Mouse (Mus musculus) limb, embryonic 13.5 days (tissue): ENCODE results near the gene Nsun6. TPM values are rescaled to one million over a fixed set of nuclear protein-coding genes. Genes with fewer than 3 reads are reported as not detected.

Experiments used
- ATAC-seq: fragments of 200-750 bp; cut with Nextera tagmentation; 2 replicates; pipeline ENCODE4 v1.8.0; 2017; ENCODE audit warnings: low read depth, moderate number of reproducible peaks, moderate TSS enrichment; ENCODE audit not compliant: low FRiP score
- H3K27ac ChIP-seq: fragments of 300-500 bp; sonication (generic); 2 replicates; pipeline ENCODE4 v1.5.1; 2015; ENCODE audit warnings: inconsistent platforms, mild to moderate bottlenecking, moderate library complexity
- H3K27me3 ChIP-seq: fragments of 300-500 bp; sonication (generic); 2 replicates; pipeline ENCODE4 v1.6.1; 2015; ENCODE audit warnings: mild to moderate bottlenecking, inconsistent platforms
- H3K36me3 ChIP-seq: fragments of 300-500 bp; sonication (generic); 2 replicates; pipeline ENCODE4 v1.6.1; 2015; ENCODE audit warnings: inconsistent platforms, mild to moderate bottlenecking, moderate library complexity
- H3K4me1 ChIP-seq: fragments of 300-500 bp; sonication (generic); 2 replicates; pipeline ENCODE4 v1.6.1; 2015; ENCODE audit warnings: inconsistent platforms
- H3K4me2 ChIP-seq: fragments of 300-500 bp; sonication (generic); replicated peaks from 2 replicates; pipeline ENCODE4 v1.6.1; 2015; ENCODE audit warnings: inconsistent platforms, mild to moderate bottlenecking, moderate library complexity
- H3K4me3 ChIP-seq: fragments of 300-500 bp; sonication (generic); 2 replicates; pipeline ENCODE4 v1.5.1; 2015; ENCODE audit warnings: moderate library complexity, mild to moderate bottlenecking, inconsistent platforms
- H3K9ac ChIP-seq: fragments of 300-500 bp; sonication (generic); 2 replicates; pipeline ENCODE4 v1.6.1; 2015; ENCODE audit warnings: mild to moderate bottlenecking, inconsistent platforms
- H3K9me3 ChIP-seq: fragments of 300-500 bp; sonication (generic); 2 replicates; pipeline ENCODE4 v1.6.1; 2016; ENCODE audit warnings: inconsistent platforms
- WGBS: fragments of 180-500 bp; shearing (Covaris S2); methylation state at CpG from one replicate; pipeline ENCODE4 v1.1.7; 2015; 5-methylcytosine and 5-hydroxymethylcytosine counted together
- polyA plus RNA-seq: library from polyadenylated mRNA; unstranded; fragments of >200 nt; fragmentation: Nextera tagmentation; extraction: Ambion mirVana; gene quantifications from 2 replicates; pipeline ENCODE4 v1.2.1, GENCODE M21; 2015

The Nsun6 gene
- polyA plus RNA-seq, 1 experiment from 2014 or later, result 13.6 TPM

- ATAC-seq, result no peak; the same call in 1 of the 2 replicates
- Histone ChIP-seq H3K4me2 (peak overlapping the region; percentile 67), H3K36me3 (no peaks in the 10 kb centered on the region), H3K27me3 (no peaks in the 10 kb centered on the region), H3K4me1 (peaks cover 31% of the 10 kb centered on the region), H3K27ac (peak overlapping the region; percentile 84), H3K9ac (peak overlapping the region; percentile 80), H3K4me3 (peak overlapping the region; percentile 79), H3K9me3 (no peaks in the 10 kb centered on the region)
- WGBS, result 17% methylated on average over 10 of the region's 10 CpGs
Observed at GRCm38 (mm10) chr2:15054496-15054895, 373 bp downstream of the Nsun6 start.

GRCm38 (mm10) chr2:15049117-15049873, 5.6 kb downstream of the Nsun6 start, which contains the start of gene Arl5b:
TSS of gene Arl5b (plus strand) at chr2:15049395.
- WGBS, result 8% methylated on average over 20 of the region's 20 CpGs
- H3K9me3 ChIP-seq, result no peaks in the 10 kb centered on the region
- H3K27ac ChIP-seq, result no peak within 1 kb of the TSS

GRCm38 (mm10) chr2:15040326-15040725, 14.5 kb downstream of the Nsun6 start:
- no peak for ATAC-seq
- H3K4me3 ChIP-seq, result no peak overlapping the region
- H3K36me3 ChIP-seq, result peaks cover 15% of the 10 kb centered on the region
- no peaks in the 10 kb centered on the region for H3K4me1 ChIP-seq
- no peak overlapping the region for H3K9ac ChIP-seq
- no peak overlapping the region for H3K4me2 ChIP-seq
- 70% methylated on average over 5 of the region's 5 CpGs for WGBS
- H3K27me3 ChIP-seq, result no peaks in the 10 kb centered on the region
- H3K27ac ChIP-seq, result no peak overlapping the region
- H3K9me3 ChIP-seq, result no peaks in the 10 kb centered on the region

More at GRCm38 (mm10) chr2:15049117-15049873, 5.6 kb downstream of the Nsun6 start, which contains the start of gene Arl5b:
- ATAC-seq, result peak; percentile 97
- peaks cover 11% of the 10 kb centered on the region; the same call in 1 of the 2 replicates for H3K4me1 ChIP-seq
- peak within 1 kb of the TSS; percentile 73 for H3K9ac ChIP-seq
- H3K27me3 ChIP-seq, result no peaks in the 10 kb centered on the region
- H3K4me2 ChIP-seq, result peak within 1 kb of the TSS; percentile 59
- no peaks in the 10 kb centered on the region for H3K36me3 ChIP-seq
- H3K4me3 ChIP-seq, result peak within 1 kb of the TSS; percentile 68

- 83% methylated on average over 6 of the region's 6 CpGs for WGBS
- Histone ChIP-seq H3K9me3 (no peaks in the 10 kb centered on the region), H3K9ac (no peak overlapping the region), H3K27ac (no peak overlapping the region), H3K4me3 (no peak overlapping the region), H3K27me3 (no peaks in the 10 kb centered on the region), H3K4me2 (no peak overlapping the region), H3K4me1 (no peaks in the 10 kb centered on the region), H3K36me3 (peaks cover 15% of the 10 kb centered on the region)
- no peak for ATAC-seq
Observed at GRCm38 (mm10) chr2:15038705-15039104, 16.2 kb downstream of the Nsun6 start.

- peaks cover 11% of the 10 kb centered on the region for H3K36me3 ChIP-seq
- no peak overlapping the region for H3K9ac ChIP-seq
- ATAC-seq, result no peak
- no peak overlapping the region for H3K4me2 ChIP-seq
- H3K4me1 ChIP-seq, result no peaks in the 10 kb centered on the region
- WGBS, result 76% methylated on average over 1 of the region's 1 CpGs
- no peaks in the 10 kb centered on the region for H3K9me3 ChIP-seq
- no peak overlapping the region for H3K4me3 ChIP-seq
- no peak overlapping the region for H3K27ac ChIP-seq
- H3K27me3 ChIP-seq, result no peaks in the 10 kb centered on the region
Observed at GRCm38 (mm10) chr2:15027816-15028215, 27.1 kb downstream of the Nsun6 start.

- H3K27ac ChIP-seq, result no peak overlapping the region
Observed at GRCm38 (mm10) chr2:15026817-15027216, 28.1 kb downstream of the Nsun6 start.

GRCm38 (mm10) chr2:15008072-15008471, 46.8 kb downstream of the Nsun6 start:
- Histone ChIP-seq H3K4me1 (no peaks in the 10 kb centered on the region), H3K4me2 (no peak overlapping the region), H3K4me3 (no peak overlapping the region), H3K27me3 (no peaks in the 10 kb centered on the region), H3K36me3 (peaks cover 22% of the 10 kb centered on the region), H3K9me3 (no peaks in the 10 kb centered on the region), H3K27ac (no peak overlapping the region), H3K9ac (no peak overlapping the region)
- 90% methylated on average over 1 of the region's 1 CpGs for WGBS
- no peak for ATAC-seq

More at GRCm38 (mm10) chr2:15026817-15027216, 28.1 kb downstream of the Nsun6 start:
- Histone ChIP-seq H3K4me2 (no peak overlapping the region), H3K9me3 (no peaks in the 10 kb centered on the region), H3K4me1 (no peaks in the 10 kb centered on the region), H3K27me3 (no peaks in the 10 kb centered on the region), H3K36me3 (peaks cover 9% of the 10 kb centered on the region), H3K9ac (no peak overlapping the region), H3K4me3 (no peak overlapping the region)
- 83% methylated on average over 3 of the region's 3 CpGs for WGBS
- no peak for ATAC-seq

GRCm38 (mm10) chr2:15007531-15007930, 47.3 kb downstream of the Nsun6 start:
- H3K36me3 ChIP-seq, result peaks cover 22% of the 10 kb centered on the region
- WGBS, result 81% methylated on average over 3 of the region's 3 CpGs
- no peak overlapping the region for H3K4me2 ChIP-seq
- no peak overlapping the region for H3K27ac ChIP-seq
- H3K27me3 ChIP-seq, result no peaks in the 10 kb centered on the region
- H3K9ac ChIP-seq, result no peak overlapping the region
- ATAC-seq, result no peak
- H3K4me3 ChIP-seq, result no peak overlapping the region
- H3K9me3 ChIP-seq, result no peaks in the 10 kb centered on the region
- no peaks in the 10 kb centered on the region for H3K4me1 ChIP-seq

- H3K9ac ChIP-seq, result no peak overlapping the region
- H3K27ac ChIP-seq, result no peak overlapping the region
- H3K36me3 ChIP-seq, result peaks cover 12% of the 10 kb centered on the region
- H3K27me3 ChIP-seq, result no peaks in the 10 kb centered on the region
- no peaks in the 10 kb centered on the region for H3K4me1 ChIP-seq
- no peak for ATAC-seq
- H3K4me2 ChIP-seq, result no peak overlapping the region
- H3K9me3 ChIP-seq, result no peaks in the 10 kb centered on the region
- H3K4me3 ChIP-seq, result no peak overlapping the region
- WGBS, result 83% methylated on average over 5 of the region's 5 CpGs
Observed at GRCm38 (mm10) chr2:14997836-14998235, 57.0 kb downstream of the Nsun6 start.

- H3K9ac ChIP-seq, result no peak overlapping the region
- H3K27me3 ChIP-seq, result no peaks in the 10 kb centered on the region
- no peaks in the 10 kb centered on the region for H3K4me1 ChIP-seq
- no peak overlapping the region for H3K4me2 ChIP-seq
- no peak for ATAC-seq
- no peak overlapping the region for H3K4me3 ChIP-seq
- no peaks in the 10 kb centered on the region for H3K9me3 ChIP-seq
- peaks cover 16% of the 10 kb centered on the region for H3K36me3 ChIP-seq
- 82% methylated on average over 4 of the region's 4 CpGs for WGBS
- no peak overlapping the region for H3K27ac ChIP-seq
Observed at GRCm38 (mm10) chr2:14996036-14996435, 58.8 kb downstream of the Nsun6 start.

GRCm38 (mm10) chr2:14992531-14992930, 62.3 kb downstream of the Nsun6 start:
- Histone ChIP-seq H3K4me2 (no peak overlapping the region), H3K36me3 (peaks cover 10% of the 10 kb centered on the region; the same call in 1 of the 2 replicates), H3K4me3 (no peak overlapping the region), H3K9ac (no peak overlapping the region), H3K4me1 (peaks cover 8% of the 10 kb centered on the region), H3K27ac (no peak overlapping the region), H3K27me3 (no peaks in the 10 kb centered on the region), H3K9me3 (no peaks in the 10 kb centered on the region)
- no peak for ATAC-seq
- 86% methylated on average over 4 of the region's 4 CpGs for WGBS

- Histone ChIP-seq H3K4me2 (no peak overlapping the region), H3K9me3 (no peaks in the 10 kb centered on the region), H3K27ac (no peak overlapping the region), H3K9ac (no peak overlapping the region), H3K4me3 (no peak overlapping the region), H3K36me3 (peaks cover 13% of the 10 kb centered on the region), H3K27me3 (no peaks in the 10 kb centered on the region), H3K4me1 (peaks cover 8% of the 10 kb centered on the region)
- WGBS, result 39% methylated on average over 4 of the region's 4 CpGs
- no peak; the same call in 1 of the 2 replicates for ATAC-seq
Observed at GRCm38 (mm10) chr2:14989350-14989749, 65.5 kb downstream of the Nsun6 start.
